Mouse (Mus musculus): Measurements from ENCODE around the gene Hcn3.

Hcn3 gene

GRCm38 (mm10) chr3:89145566-89145965, 14.4 kb downstream of the Hcn3 start:
- no peak for DNase-seq

GRCm38 (mm10) chr3:89144821-89145220, 15.2 kb downstream of the Hcn3 start:
- DNase-seq: peak; percentile 44

- peak; percentile 88 for DNase-seq
These were observed 23.6 kb downstream of the Hcn3 start for GRCm38 (mm10) chr3:89136365-89136764.

GRCm38 (mm10) chr3:89135958-89136357, 24.0 kb downstream of the Hcn3 start, which contains the start of gene Pklr:
Gene Pklr (plus strand): TSS chr3:89136142.
- no peak for DNase-seq

- no peak for DNase-seq
These were observed 26.2 kb downstream of the Hcn3 start for GRCm38 (mm10) chr3:89133752-89134151.

- DNase-seq: no peak
These were observed 26.9 kb downstream of the Hcn3 start for GRCm38 (mm10) chr3:89133063-89133450.

GRCm38 (mm10) chr3:89132285-89133062, 27.5 kb downstream of the Hcn3 start:
- peak; percentile 17 for DNase-seq

GRCm38 (mm10) chr3:89131816-89132215, 28.2 kb downstream of the Hcn3 start:
- DNase-seq: no peak

- no peak for DNase-seq
These were observed 30.1 kb downstream of the Hcn3 start for GRCm38 (mm10) chr3:89129908-89130307.

- DNase-seq: no peak
These were observed 34.0 kb downstream of the Hcn3 start for GRCm38 (mm10) chr3:89125981-89126380.

- DNase-seq: peak; percentile 43
These were observed 35.8 kb downstream of the Hcn3 start for GRCm38 (mm10) chr3:89124241-89124640.

- DNase-seq: no peak
These were observed 36.7 kb downstream of the Hcn3 start for GRCm38 (mm10) chr3:89123313-89123712.

- DNase-seq: peak; percentile 60
These were observed 44.5 kb downstream of the Hcn3 start for GRCm38 (mm10) chr3:89115522-89115921.

- DNase-seq: no peak
These were observed 46.9 kb downstream of the Hcn3 start for GRCm38 (mm10) chr3:89113058-89113457.

- no peak for DNase-seq
These were observed 51.9 kb downstream of the Hcn3 start for GRCm38 (mm10) chr3:89108146-89108545.

GRCm38 (mm10) chr3:89107545-89107944, 52.5 kb downstream of the Hcn3 start:
- DNase-seq: no peak

- no peak for DNase-seq
These were observed 53.1 kb downstream of the Hcn3 start for GRCm38 (mm10) chr3:89106881-89107280.

- DNase-seq: no peak
These were observed 56.8 kb downstream of the Hcn3 start for GRCm38 (mm10) chr3:89103291-89103595.

GRCm38 (mm10) chr3:89102495-89103290, 57.3 kb downstream of the Hcn3 start:
- no peak for DNase-seq

GRCm38 (mm10) chr3:89101812-89102494, 58.0 kb downstream of the Hcn3 start, which contains the start of gene Fdps:
Gene Fdps (minus strand): TSS chr3:89101959.
- peak; percentile 99 for DNase-seq

GRCm38 (mm10) chr3:89101459-89101811, 58.6 kb downstream of the Hcn3 start:
- no peak for DNase-seq

GRCm38 (mm10) chr3:89100811-89101210, 59.2 kb downstream of the Hcn3 start, which contains the start of gene Gm43738:
Gene Gm43738 (minus strand): TSS chr3:89101099.
- DNase-seq: no peak
